Mouse (Mus musculus) heart, embryonic 10.5 days (tissue): ENCODE results near the gene Leng1. TPM values are rescaled to one million over a fixed set of nuclear protein-coding genes. Genes with fewer than 3 reads are reported as not detected.
A peak's percentile ranks its signal among the peaks of the same experiment; 100 is the strongest.

Experiments
- DNase-seq: peaks from one replicate; pipeline ENCODE4 v3.0.0-alpha.2; 2017; ENCODE audit warnings: low spot score
- H3K27ac ChIP-seq: fragments of 300-500 bp; sonication (generic); 2 replicates; pipeline ENCODE4 v1.5.1; 2016; ENCODE audit warnings: mild to moderate bottlenecking
- H3K27me3 ChIP-seq: fragments of 300-500 bp; sonication (generic); 2 replicates; pipeline ENCODE4 v1.6.1; 2016; ENCODE audit warnings: mild to moderate bottlenecking; ENCODE audit not compliant: poor library complexity, insufficient read depth, severe bottlenecking
- H3K36me3 ChIP-seq: fragments of 300-500 bp; sonication (generic); 2 replicates; pipeline ENCODE4 v1.6.1; 2016; ENCODE audit warnings: mild to moderate bottlenecking, moderate library complexity
- H3K4me1 ChIP-seq: fragments of 300-500 bp; sonication (generic); 2 replicates; pipeline ENCODE4 v1.6.1; 2016; ENCODE audit warnings: mild to moderate bottlenecking
- H3K4me3 ChIP-seq: fragments of 300-500 bp; sonication (generic); 2 replicates; pipeline ENCODE4 v1.5.1; 2016; ENCODE audit warnings: mild to moderate bottlenecking, moderate library complexity
- H3K9me3 ChIP-seq: fragments of 300-500 bp; sonication (generic); 2 replicates; pipeline ENCODE4 v1.6.1; 2016; ENCODE audit warnings: mild to moderate bottlenecking, moderate library complexity
- WGBS: fragments of 180-500 bp; shearing (Covaris S2); methylation state at CpG from one replicate; pipeline ENCODE4 v1.1.7; 2016; 5-methylcytosine and 5-hydroxymethylcytosine counted together
- polyA plus RNA-seq: library from polyadenylated mRNA; unstranded; fragments of >200 nt; fragmentation: Nextera tagmentation; extraction: Ambion mirVana; gene quantifications from 2 replicates; pipeline ENCODE4 v1.2.1, GENCODE M21; 2016

Leng1 gene
- polyA plus RNA-seq, 1 experiment from 2014 or later = 19.6 TPM

DNA sequence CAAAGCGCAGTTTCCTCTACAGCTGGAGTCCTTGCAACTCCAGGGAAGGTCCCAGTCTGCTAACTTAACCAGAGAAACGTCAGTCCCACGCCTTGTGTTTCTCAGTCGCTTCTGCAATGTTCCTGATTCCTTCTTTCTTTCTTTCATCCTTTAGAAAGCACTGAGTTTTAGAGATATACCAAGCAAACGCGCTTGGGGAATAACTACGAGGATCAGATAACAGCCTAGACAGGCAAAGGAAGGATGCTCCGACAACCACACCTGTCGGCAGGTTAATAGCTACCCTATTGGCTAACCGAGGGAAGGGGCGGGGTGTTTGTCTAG is 21.3 kb downstream of the Leng1 start:
- peaks cover 26% of the 10 kb centered on the region for H3K4me1 ChIP-seq
- DNase-seq = no peak
- under 1% methylated on average over 11 of the region's 11 CpGs for WGBS
- no peaks in the 10 kb centered on the region for H3K9me3 ChIP-seq
- peak overlapping the region; percentile 98 for H3K4me3 ChIP-seq
- H3K27ac ChIP-seq = peak overlapping the region; percentile 98; the same call in 1 of the 2 replicates
- H3K27me3 ChIP-seq = no peaks in the 10 kb centered on the region
- H3K36me3 ChIP-seq = peaks cover 35% of the 10 kb centered on the region

DNA sequence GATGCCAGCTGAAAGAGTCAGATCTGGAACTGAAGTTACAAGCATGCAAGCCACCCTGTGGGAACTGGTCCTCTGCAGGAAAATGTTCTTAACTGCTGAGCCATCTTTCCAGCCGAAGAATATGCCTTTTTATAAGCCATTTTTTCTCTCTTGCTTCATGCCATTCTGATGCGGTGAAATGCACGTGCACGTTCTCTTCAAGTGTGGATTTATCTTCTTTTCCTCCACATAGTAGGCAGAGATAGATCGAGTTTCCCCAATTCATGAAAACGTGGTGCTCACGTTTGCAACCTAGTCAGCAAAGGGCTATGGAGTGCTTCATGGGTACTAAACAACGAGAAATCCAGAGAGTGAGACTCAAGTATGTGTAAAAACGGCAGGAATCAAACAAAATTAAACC is 21.8 kb downstream of the Leng1 start:
- Histone ChIP-seq H3K27ac (0 out of 2 replicates have a peak overlapping the region, but pooled peaks have one; percentile 2), H3K27me3 (no peaks in the 10 kb centered on the region), H3K4me3 (peak overlapping the region; percentile 98), H3K4me1 (peaks cover 23% of the 10 kb centered on the region), H3K9me3 (no peaks in the 10 kb centered on the region), H3K36me3 (peaks cover 36% of the 10 kb centered on the region)
- 24% methylated on average over 9 of the region's 9 CpGs for WGBS
- no peak for DNase-seq

GRCm38 (mm10) chr7:3643412-3643811 is 22.2 kb downstream of the Leng1 start:
- Histone ChIP-seq H3K4me1 (peaks cover 22% of the 10 kb centered on the region), H3K4me3 (no peak overlapping the region), H3K9me3 (no peaks in the 10 kb centered on the region), H3K27ac (no peak overlapping the region), H3K36me3 (peaks cover 39% of the 10 kb centered on the region), H3K27me3 (no peaks in the 10 kb centered on the region)
- DNase-seq = no peak
- WGBS = 65% methylated on average over 5 of the region's 5 CpGs

- Histone ChIP-seq H3K27me3 (no peaks in the 10 kb centered on the region), H3K4me1 (peaks cover 18% of the 10 kb centered on the region), H3K36me3 (peaks cover 50% of the 10 kb centered on the region), H3K9me3 (no peaks in the 10 kb centered on the region), H3K27ac (peak overlapping the region; percentile 91), H3K4me3 (peak overlapping the region; percentile 78)
- 47% methylated on average over 3 of the region's 3 CpGs for WGBS
- DNase-seq = no peak
Measured at GRCm38 (mm10) chr7:3630478-3630815, 35.2 kb downstream of the Leng1 start.

DNA sequence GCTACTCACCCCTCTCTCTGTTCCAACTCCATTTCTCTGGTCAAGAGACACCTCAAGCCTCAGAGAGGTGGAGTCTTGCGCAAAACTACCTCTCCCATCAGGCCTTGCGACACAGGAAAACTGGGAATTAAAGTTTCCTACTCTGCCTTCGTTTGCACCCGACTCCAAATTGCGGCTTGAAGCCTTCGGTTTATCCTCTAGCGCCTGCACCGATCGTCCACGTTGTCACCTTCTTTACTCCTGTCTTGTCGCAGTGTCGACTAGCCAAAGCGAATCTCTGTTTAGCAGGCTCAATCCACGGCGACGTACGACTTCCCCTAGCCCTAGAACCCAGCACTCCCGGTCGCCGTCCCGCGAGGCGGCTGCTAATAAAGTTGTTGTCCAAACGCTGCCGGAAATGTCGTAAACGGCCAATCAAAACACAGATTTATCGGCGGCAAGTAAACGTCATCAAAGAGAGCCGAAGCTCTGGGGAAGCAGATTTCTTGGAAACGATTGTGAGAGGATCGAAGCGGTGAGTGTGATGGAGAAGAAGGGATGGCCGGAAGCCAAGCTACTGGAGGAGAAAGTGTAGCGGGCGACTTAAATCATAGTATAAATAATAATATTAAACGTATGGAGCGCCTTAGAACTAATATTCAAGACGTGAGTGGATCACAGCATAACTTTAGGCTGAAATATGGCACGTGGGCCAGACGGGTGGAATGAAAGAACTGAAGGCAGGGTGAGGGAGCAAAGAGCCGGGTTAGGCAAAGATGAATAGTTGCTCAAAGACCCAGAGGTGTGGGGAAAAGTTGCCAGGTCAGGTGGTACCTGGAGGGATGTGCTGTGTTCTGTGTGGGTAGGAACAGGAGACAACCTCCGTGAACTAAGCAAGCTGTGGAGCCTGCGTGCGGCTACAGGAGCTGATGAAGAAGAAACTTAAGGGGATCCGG is 35.8 kb downstream of the Leng1 start, which contains the start of the genes Tfpt and Prpf31:
TSS of gene Tfpt (minus strand) at position 387 of the 935 bp plus-strand sequence.
TSS of gene Prpf31 (plus strand) at position 443 of the 935 bp plus-strand sequence.
- H3K4me1 ChIP-seq = peaks cover 18% of the 10 kb centered on the region
- H3K9me3 ChIP-seq = no peaks in the 10 kb centered on the region
- H3K27ac ChIP-seq = peak within 1 kb of the TSS; percentile 91
- WGBS = 1% methylated on average over 47 of the region's 47 CpGs
- H3K4me3 ChIP-seq = peak within 1 kb of the TSS; percentile 78
- DNase-seq = peak; percentile 96
- H3K36me3 ChIP-seq = peaks cover 47% of the 10 kb centered on the region
- no peaks in the 10 kb centered on the region for H3K27me3 ChIP-seq

GRCm38 (mm10) chr7:3629030-3629429 is 36.6 kb downstream of the Leng1 start:
- H3K36me3 ChIP-seq = peaks cover 47% of the 10 kb centered on the region
- no peaks in the 10 kb centered on the region for H3K9me3 ChIP-seq
- H3K27ac ChIP-seq = peak overlapping the region; percentile 91
- H3K4me3 ChIP-seq = peak overlapping the region; percentile 78
- WGBS = 28% methylated on average over 4 of the region's 4 CpGs
- DNase-seq = no peak
- peaks cover 18% of the 10 kb centered on the region for H3K4me1 ChIP-seq
- no peaks in the 10 kb centered on the region for H3K27me3 ChIP-seq

DNA sequence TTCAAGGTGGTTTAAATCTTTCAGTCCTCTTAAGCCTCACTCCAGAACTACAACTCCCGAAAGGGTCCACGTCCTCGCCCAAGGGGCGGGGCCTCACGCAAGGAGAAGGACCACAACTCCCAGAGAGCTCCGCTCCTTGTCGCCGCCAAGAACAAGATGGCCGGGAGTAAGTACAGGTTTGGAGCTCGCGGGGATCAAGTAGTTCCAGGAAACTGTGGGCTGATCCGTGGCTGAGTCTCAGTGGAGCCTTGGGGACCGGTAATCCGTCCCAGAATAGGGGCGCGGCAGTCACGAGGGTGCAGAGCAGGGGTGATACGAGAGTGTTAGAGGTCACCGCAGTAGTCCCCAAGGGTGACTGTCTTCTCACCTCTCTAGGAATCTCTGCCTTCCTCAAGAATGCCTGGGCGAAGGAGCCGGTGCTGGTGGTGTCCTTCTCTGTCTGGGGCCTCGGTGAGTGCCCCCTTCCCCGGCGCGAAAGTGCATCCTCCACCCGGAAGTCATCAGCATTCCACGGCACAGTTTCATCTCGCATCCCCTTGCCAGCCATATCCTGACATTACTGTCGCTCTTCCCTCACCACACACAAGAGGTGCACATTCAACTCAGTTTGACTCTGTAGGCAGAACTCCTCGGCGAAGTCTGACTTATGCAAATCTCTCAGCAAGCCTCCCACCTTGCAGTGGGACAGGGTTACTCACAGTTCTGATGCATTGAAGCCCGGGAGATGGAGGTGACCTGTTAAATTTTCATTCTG is 48.2 kb downstream of the Leng1 start, which contains the start of gene Ndufa3:
TSS of gene Ndufa3 (plus strand) at position 132 of the 754 bp plus-strand sequence.
- H3K36me3 ChIP-seq = peaks cover 29% of the 10 kb centered on the region
- peak within 1 kb of the TSS; percentile 94 for H3K27ac ChIP-seq
- H3K4me1 ChIP-seq = peaks cover 6% of the 10 kb centered on the region; the same call in 1 of the 2 replicates
- H3K4me3 ChIP-seq = peak within 1 kb of the TSS; percentile 87
- peak; percentile 96 for DNase-seq
- no peaks in the 10 kb centered on the region for H3K9me3 ChIP-seq
- no peaks in the 10 kb centered on the region for H3K27me3 ChIP-seq
- under 1% methylated on average over 32 of the region's 32 CpGs for WGBS

GRCm38 (mm10) chr7:3616389-3617241 is 49.0 kb downstream of the Leng1 start:
- H3K27ac ChIP-seq = no peak overlapping the region
- WGBS = 42% methylated on average over 6 of the region's 6 CpGs
- H3K4me1 ChIP-seq = peaks cover 6% of the 10 kb centered on the region; the same call in 1 of the 2 replicates
- no peaks in the 10 kb centered on the region for H3K27me3 ChIP-seq
- H3K9me3 ChIP-seq = no peaks in the 10 kb centered on the region
- H3K4me3 ChIP-seq = peak overlapping the region; percentile 87
- no peak for DNase-seq
- H3K36me3 ChIP-seq = peaks cover 24% of the 10 kb centered on the region

- H3K27ac ChIP-seq = no peak within 1 kb of the TSS
- H3K4me1 ChIP-seq = peaks cover 6% of the 10 kb centered on the region; the same call in 1 of the 2 replicates
- no peaks in the 10 kb centered on the region for H3K27me3 ChIP-seq
- peaks cover 24% of the 10 kb centered on the region for H3K36me3 ChIP-seq
- no peaks in the 10 kb centered on the region for H3K9me3 ChIP-seq
- DNase-seq = no peak
- WGBS = 76% methylated on average over 4 of the region's 4 CpGs
- H3K4me3 ChIP-seq = peak within 1 kb of the TSS; percentile 87
Measured at GRCm38 (mm10) chr7:3616057-3616388, 49.6 kb downstream of the Leng1 start, which contains the start of gene Oscar. Gene Oscar (minus strand): TSS chr7:3616157.

GRCm38 (mm10) chr7:3614021-3614420 is 51.6 kb downstream of the Leng1 start:
- no peaks in the 10 kb centered on the region for H3K27me3 ChIP-seq
- WGBS = 77% methylated on average over 3 of the region's 3 CpGs
- H3K4me1 ChIP-seq = peaks cover 6% of the 10 kb centered on the region; the same call in 1 of the 2 replicates
- no peak overlapping the region for H3K27ac ChIP-seq
- DNase-seq = no peak
- no peak overlapping the region for H3K4me3 ChIP-seq
- H3K36me3 ChIP-seq = peaks cover 5% of the 10 kb centered on the region; the same call in 1 of the 2 replicates
- H3K9me3 ChIP-seq = no peaks in the 10 kb centered on the region

GRCm38 (mm10) chr7:3611006-3611405 is 54.6 kb downstream of the Leng1 start:
- DNase-seq = no peak
- 80% methylated on average over 13 of the region's 13 CpGs for WGBS

DNA sequence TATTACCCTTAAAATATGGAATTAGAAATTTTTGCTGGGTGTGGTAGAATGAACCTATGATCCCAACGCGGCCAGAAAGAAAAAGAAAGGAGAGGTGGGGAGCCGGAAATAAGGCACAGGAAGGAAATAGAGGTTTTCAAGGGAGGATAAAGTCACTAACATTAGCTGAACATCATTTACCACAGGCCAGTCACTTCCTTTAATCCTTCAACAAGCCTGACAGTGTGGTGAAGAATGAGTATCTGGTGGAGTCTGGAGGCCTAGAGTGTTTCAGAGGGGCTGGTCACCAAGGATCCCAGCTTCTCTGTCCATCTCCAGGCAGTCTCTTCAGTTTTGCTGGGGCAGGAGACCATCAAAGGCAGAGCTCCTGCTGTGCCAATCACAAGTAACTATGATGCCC is 55.2 kb downstream of the Leng1 start:
- H3K27me3 ChIP-seq = no peaks in the 10 kb centered on the region
- H3K27ac ChIP-seq = no peak overlapping the region
- 88% methylated on average over 3 of the region's 3 CpGs for WGBS
- H3K4me1 ChIP-seq = no peaks in the 10 kb centered on the region
- no peaks in the 10 kb centered on the region for H3K9me3 ChIP-seq
- no peaks in the 10 kb centered on the region for H3K36me3 ChIP-seq
- no peak for DNase-seq
- H3K4me3 ChIP-seq = no peak overlapping the region

More at GRCm38 (mm10) chr7:3611006-3611405, 54.6 kb downstream of the Leng1 start:
- Histone ChIP-seq H3K9me3 (no peaks in the 10 kb centered on the region), H3K4me1 (no peaks in the 10 kb centered on the region), H3K36me3 (no peaks in the 10 kb centered on the region), H3K27ac (no peak overlapping the region), H3K4me3 (no peak overlapping the region), H3K27me3 (no peaks in the 10 kb centered on the region)
